Mouse (Mus musculus) cortical plate, adult 2 months (tissue): ENCODE data around the gene BC100530.

Source experiments
- CTCF ChIP-seq: fragments of 200-500 bp; IDR thresholded peaks from 2 replicates; pipeline ENCODE4 v1.5.1; 2011; ENCODE audit warnings: mild to moderate bottlenecking, control low read depth, low read length; ENCODE audit not compliant: insufficient read depth; ENCODE audit errors: extremely low read depth
- POLR2A ChIP-seq: fragments of 200-500 bp; IDR thresholded peaks from 2 replicates; pipeline ENCODE4 v1.6.1; 2011; ENCODE audit warnings: mild to moderate bottlenecking, low read length, control low read depth; ENCODE audit not compliant: insufficient read depth; ENCODE audit errors: extremely low read depth

GRCm38 (mm10) chr16:36389060-36389459, 21.5 kb upstream of the BC100530 start:
- TF ChIP-seq CTCF = no peak
- TF ChIP-seq POLR2A = no peak
